Mouse (Mus musculus): ENCODE data around the gene Fbxw11.

Fbxw11 gene

GRCm38 (mm10) chr11:32622479-32623190 lies 19.9 kb upstream of the Fbxw11 start:
- in situ Hi-C loops (cut with MboI, MseI): loop anchor here (25.0 kb wide), 1 partner anchor 515 kb away; the partner anchor contains the start of gene Fgf18

GRCm38 (mm10) chr11:32623236-32623635 lies 19.3 kb upstream of the Fbxw11 start:
- in situ Hi-C loops (cut with MboI, MseI): loop anchor here (25.0 kb wide), 1 partner anchor 514 kb away; the partner anchor contains the start of gene Fgf18

- in situ Hi-C loops (cut with MboI, MseI): loop anchor here (25.0 kb wide), 1 partner anchor 513 kb away; the partner anchor contains the start of gene Fgf18
These were observed 18.6 kb upstream of the Fbxw11 start for GRCm38 (mm10) chr11:32623912-32624311.

GRCm38 (mm10) chr11:32625677-32626076 lies 16.8 kb upstream of the Fbxw11 start:
- in situ Hi-C loops (cut with MboI, MseI): loop anchor here (5.0 kb wide), 1 partner anchor 82 kb away; no protein-coding TSS in a partner anchor

GRCm38 (mm10) chr11:32626079-32626478 lies 16.4 kb upstream of the Fbxw11 start:
- in situ Hi-C loops (cut with MboI, MseI): loop anchor here (5.0 kb wide), 1 partner anchor 81 kb away; no protein-coding TSS in a partner anchor

- in situ Hi-C loops (cut with MboI, MseI): loop anchor here (5.0 kb wide), 1 partner anchor 79 kb away; no protein-coding TSS in a partner anchor
These were observed 14.6 kb upstream of the Fbxw11 start for GRCm38 (mm10) chr11:32627900-32628299.

GRCm38 (mm10) chr11:32629713-32630211 lies 12.8 kb upstream of the Fbxw11 start:
- in situ Hi-C loops (cut with MboI, MseI): loop anchor here (5.0 kb wide), 1 partner anchor 78 kb away; no protein-coding TSS in a partner anchor

GRCm38 (mm10) chr11:32632671-32633070 lies 9.9 kb upstream of the Fbxw11 start:
- in situ Hi-C loops (cut with MboI, MseI): no loop called here

GRCm38 (mm10) chr11:32633542-32633941 lies 9.0 kb upstream of the Fbxw11 start:
- in situ Hi-C loops (cut with MboI, MseI): no loop called here

GRCm38 (mm10) chr11:32634143-32634542 lies 8.4 kb upstream of the Fbxw11 start:
- in situ Hi-C loops (cut with MboI, MseI): no loop called here

GRCm38 (mm10) chr11:32634842-32635241 lies 7.7 kb upstream of the Fbxw11 start:
- in situ Hi-C loops (cut with MboI, MseI): no loop called here

GRCm38 (mm10) chr11:32636275-32636674 lies 6.2 kb upstream of the Fbxw11 start:
- in situ Hi-C loops (cut with MboI, MseI): no loop called here

GRCm38 (mm10) chr11:32638521-32639255 lies 3.8 kb upstream of the Fbxw11 start:
- in situ Hi-C loops (cut with MboI, MseI): no loop called here

GRCm38 (mm10) chr11:32640617-32641016 lies 1.9 kb upstream of the Fbxw11 start:
- in situ Hi-C loops (cut with MboI, MseI): no loop called here

- in situ Hi-C loops (cut with MboI, MseI): no loop called here
These were observed 669 bp downstream of the Fbxw11 start for GRCm38 (mm10) chr11:32642899-32643886.

- in situ Hi-C loops (cut with MboI, MseI): no loop called here
These were observed 1.5 kb downstream of the Fbxw11 start for GRCm38 (mm10) chr11:32644010-32644409.

GRCm38 (mm10) chr11:32647265-32647664 lies 4.7 kb downstream of the Fbxw11 start:
- in situ Hi-C loops (cut with MboI, MseI): no loop called here

GRCm38 (mm10) chr11:32650236-32650749 lies 7.8 kb downstream of the Fbxw11 start:
- in situ Hi-C loops (cut with MboI, MseI): no loop called here

GRCm38 (mm10) chr11:32650893-32651590 lies 8.5 kb downstream of the Fbxw11 start:
- in situ Hi-C loops (cut with MboI, MseI): no loop called here

- in situ Hi-C loops (cut with MboI, MseI): no loop called here
These were observed 9.2 kb downstream of the Fbxw11 start for GRCm38 (mm10) chr11:32651723-32652122.

All from T-helper 2 cell (primary cell).